Mouse (Mus musculus): ENCODE results near the gene Naglu. TPM values are rescaled to one million over a fixed set of nuclear protein-coding genes. Genes with fewer than 3 reads are reported as not detected.

The Naglu gene
- polyA plus RNA-seq, 1 experiment from 2014 or later = 19.3 TPM

DNA sequence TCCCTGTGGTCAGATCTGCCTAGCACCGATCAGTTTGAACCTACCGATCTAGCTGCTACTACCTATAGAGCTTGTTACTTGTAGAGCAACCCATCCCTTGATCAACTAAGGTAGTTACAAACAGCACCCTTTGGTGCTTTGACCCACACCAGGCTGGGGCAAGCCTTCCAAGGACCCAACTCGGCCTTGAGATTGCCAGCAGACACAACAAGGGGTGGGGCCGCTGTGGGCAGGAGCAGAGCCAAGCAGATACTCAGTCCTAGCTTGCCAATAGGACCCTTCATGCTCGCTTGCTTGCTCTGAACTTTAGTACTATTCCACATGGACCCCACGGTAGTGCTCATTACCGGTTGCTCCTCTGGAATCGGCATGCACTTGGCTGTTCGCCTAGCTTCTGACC lies 8.3 kb downstream of the Naglu start, which contains the start of gene Hsd17b1:
Hsd17b1 (plus strand) TSS at position 291 of the 400 bp plus-strand sequence.
- Histone ChIP-seq H3K4me2 (ENCODE audit: low read depth, low read length) (peak within 1 kb of the TSS; percentile 53), H3K36me3 (replicated peaks; ENCODE audit: insufficient read depth, low read length) (peaks cover 8% of the 10 kb centered on the region; the same call in 1 of the 2 replicates), H3K4me1 (ENCODE audit: insufficient read depth) (peaks cover 18% of the 10 kb centered on the region), H3K4me3 (ENCODE audit: low read depth, low read length) (no peak within 1 kb of the TSS), H3K27me3 (ENCODE audit: insufficient read depth, low read length) (peaks cover 26% of the 10 kb centered on the region), H3K9ac (replicated peaks) (no peak within 1 kb of the TSS), H3K27ac (ENCODE audit: low read depth) (no peak within 1 kb of the TSS), H3K9me3 (ENCODE audit: low read length) (no peaks in the 10 kb centered on the region)
- 81% methylated on average over 9 of the region's 9 CpGs for WGBS (ENCODE audit: insufficient replicate concordance)
- ATAC-seq (no peak), DNase-seq (no peak)
- no peak for TF ChIP-seq EP300 (IDR thresholded peaks at IDR 0.05; ENCODE audit: low read depth)
- no peak for TF ChIP-seq CTCF (IDR thresholded peaks at IDR 0.05; ENCODE audit: low read depth)

DNA sequence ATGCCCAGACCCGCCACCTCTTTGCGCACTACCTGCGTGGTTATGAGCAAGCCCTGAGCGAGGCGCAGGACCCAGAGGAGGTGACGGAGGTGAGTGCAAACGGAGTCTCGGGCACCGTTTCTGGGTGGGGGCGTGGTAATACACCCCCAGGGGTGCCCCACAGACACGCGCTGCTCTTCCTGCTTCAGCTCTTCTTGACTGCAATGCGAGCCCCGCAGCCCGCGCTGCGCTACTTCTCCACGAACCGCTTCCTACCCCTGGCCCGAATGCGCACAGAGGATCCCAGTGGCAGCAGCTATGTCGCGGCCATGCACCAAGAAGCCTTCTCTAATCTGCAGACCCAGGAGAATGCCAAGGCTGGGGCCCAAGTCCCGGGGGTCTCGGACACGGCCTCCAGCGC lies 9.9 kb downstream of the Naglu start:
- WGBS (ENCODE audit: insufficient replicate concordance) = 12% methylated on average over 25 of the region's 27 CpGs
- Histone ChIP-seq H3K36me3 (replicated peaks; ENCODE audit: insufficient read depth, low read length) (peaks cover 14% of the 10 kb centered on the region), H3K4me3 (ENCODE audit: low read depth, low read length) (peak overlapping the region; percentile 22), H3K27ac (ENCODE audit: low read depth) (no peak overlapping the region), H3K4me1 (ENCODE audit: insufficient read depth) (peaks cover 28% of the 10 kb centered on the region), H3K9me3 (ENCODE audit: low read length) (no peaks in the 10 kb centered on the region), H3K27me3 (ENCODE audit: insufficient read depth, low read length) (peaks cover 26% of the 10 kb centered on the region), H3K4me2 (ENCODE audit: low read depth, low read length) (peak overlapping the region; percentile 53), H3K9ac (replicated peaks) (no peak overlapping the region)
- DNase-seq = no peak
- no peak for ATAC-seq
- no peak for TF ChIP-seq CTCF (IDR thresholded peaks at IDR 0.05; ENCODE audit: low read depth)
- no peak for TF ChIP-seq EP300 (IDR thresholded peaks at IDR 0.05; ENCODE audit: low read depth)

DNA sequence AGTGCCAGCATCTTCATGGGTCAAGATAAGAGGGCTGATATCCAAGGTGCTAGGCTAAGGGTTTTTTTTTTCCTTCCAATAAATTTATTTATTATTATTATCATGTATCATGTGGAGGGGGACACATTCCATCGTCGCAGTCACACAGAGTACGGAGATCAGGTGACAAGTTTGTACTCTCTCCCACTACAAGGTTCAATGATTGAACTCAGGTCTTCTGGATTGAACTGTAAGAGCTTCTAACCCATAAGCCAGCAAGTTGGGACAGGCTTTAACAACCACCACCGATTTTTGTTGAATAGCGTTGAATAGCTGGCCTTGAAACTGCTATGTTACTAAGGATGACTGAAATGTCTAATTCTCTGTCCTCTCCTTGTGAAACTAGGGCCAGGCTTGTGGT lies 10.6 kb downstream of the Naglu start:
- no peak for DNase-seq
- ATAC-seq = no peak
- peaks cover 28% of the 10 kb centered on the region for H3K4me1 ChIP-seq (ENCODE audit: insufficient read depth)
- H3K27ac ChIP-seq (ENCODE audit: low read depth) = no peak overlapping the region
- H3K9me3 ChIP-seq (ENCODE audit: low read length) = no peaks in the 10 kb centered on the region
- TF ChIP-seq CTCF (IDR thresholded peaks at IDR 0.05; ENCODE audit: low read depth) (no peak), EP300 (IDR thresholded peaks at IDR 0.05; ENCODE audit: low read depth) (no peak)
- H3K27me3 ChIP-seq (ENCODE audit: insufficient read depth, low read length) = peaks cover 26% of the 10 kb centered on the region
- H3K9ac ChIP-seq (replicated peaks) = no peak overlapping the region
- no peak overlapping the region for H3K4me2 ChIP-seq (ENCODE audit: low read depth, low read length)
- WGBS (ENCODE audit: insufficient replicate concordance) = 68% methylated on average over 5 of the region's 5 CpGs
- H3K36me3 ChIP-seq (replicated peaks; ENCODE audit: insufficient read depth, low read length) = peaks cover 19% of the 10 kb centered on the region
- no peak overlapping the region for H3K4me3 ChIP-seq (ENCODE audit: low read depth, low read length)

DNA sequence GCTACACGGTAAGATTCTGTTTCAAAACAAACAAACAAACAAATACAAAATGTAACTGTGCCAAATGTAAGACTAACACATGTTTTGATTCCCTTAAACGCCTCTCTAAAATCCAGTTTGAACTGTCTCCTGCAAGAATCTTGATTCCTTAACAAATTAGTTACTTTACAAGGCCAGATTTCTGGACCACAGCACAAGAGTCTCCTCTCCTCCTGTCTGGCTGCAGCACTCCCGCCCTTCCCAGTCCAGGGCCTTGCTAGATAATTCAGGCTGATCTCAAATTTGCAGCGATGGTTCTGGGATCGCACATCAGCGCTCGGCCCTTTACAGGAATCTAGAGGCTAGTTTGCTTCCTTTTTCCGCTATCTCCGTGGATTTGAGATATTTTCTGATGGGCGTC lies 11.8 kb downstream of the Naglu start:
- Histone ChIP-seq H3K9ac (replicated peaks) (peak overlapping the region; percentile 86), H3K9me3 (ENCODE audit: low read length) (no peaks in the 10 kb centered on the region), H3K36me3 (replicated peaks; ENCODE audit: insufficient read depth, low read length) (peaks cover 19% of the 10 kb centered on the region), H3K4me2 (ENCODE audit: low read depth, low read length) (peak overlapping the region; percentile 88), H3K27me3 (ENCODE audit: insufficient read depth, low read length) (peaks cover 26% of the 10 kb centered on the region), H3K27ac (ENCODE audit: low read depth) (peak overlapping the region; percentile 93), H3K4me1 (ENCODE audit: insufficient read depth) (peaks cover 37% of the 10 kb centered on the region), H3K4me3 (ENCODE audit: low read depth, low read length) (peak overlapping the region; percentile 65)
- no peak for DNase-seq
- no peak for ATAC-seq
- no peak for TF ChIP-seq EP300 (IDR thresholded peaks at IDR 0.05; ENCODE audit: low read depth)
- TF ChIP-seq CTCF (IDR thresholded peaks at IDR 0.05; ENCODE audit: low read depth) = no peak
- WGBS (ENCODE audit: insufficient replicate concordance) = 9% methylated on average over 10 of the region's 10 CpGs

DNA sequence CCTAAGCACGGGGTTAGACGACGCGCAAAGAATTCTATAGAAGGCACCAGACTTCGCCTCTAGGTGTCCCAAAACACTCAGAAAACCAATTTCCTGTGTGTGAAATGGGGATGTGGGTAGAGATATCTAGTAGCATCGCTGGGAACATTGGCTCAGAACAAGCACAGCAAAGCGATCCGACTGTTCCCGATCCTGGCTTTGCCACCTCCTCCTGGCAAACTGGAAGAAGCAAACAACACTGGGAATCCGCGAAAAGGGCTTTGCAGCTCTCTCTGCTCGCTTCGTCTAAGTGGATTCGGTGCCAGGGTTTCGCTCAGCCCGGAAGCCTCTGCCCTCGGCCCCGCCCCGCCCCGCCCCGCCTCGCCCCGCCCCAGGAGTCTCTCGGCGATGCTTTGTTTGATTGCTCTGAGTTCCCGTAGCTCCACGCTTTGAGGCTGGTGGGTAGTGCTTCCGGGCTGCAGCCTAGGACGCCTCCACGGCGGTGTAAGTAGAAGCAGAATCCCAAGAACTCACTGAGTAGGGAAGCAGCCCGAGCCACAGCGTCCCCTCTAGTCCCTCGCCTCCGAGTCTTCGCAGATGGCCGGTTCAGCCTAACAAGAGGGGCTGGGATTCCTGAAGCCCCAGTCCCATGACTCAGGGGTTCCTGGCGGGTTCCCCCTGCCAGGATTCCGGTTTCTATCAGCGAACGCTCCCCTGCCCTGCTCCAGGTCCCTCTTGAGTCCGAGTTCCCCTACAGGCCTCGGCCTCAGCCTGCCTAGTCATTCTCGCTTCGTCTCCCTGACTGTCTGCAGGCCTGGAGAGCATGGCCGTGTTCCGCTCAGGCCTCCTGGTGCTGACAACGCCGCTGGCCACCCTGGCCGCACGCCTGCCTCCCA lies 12.6 kb downstream of the Naglu start, which contains the start of gene Coasy:
Coasy (plus strand) TSS at position 358 of the 875 bp plus-strand sequence.
- WGBS (ENCODE audit: insufficient replicate concordance) = under 1% methylated on average over 48 of the region's 51 CpGs
- peak within 1 kb of the TSS; percentile 86 for H3K9ac ChIP-seq (replicated peaks)
- H3K9me3 ChIP-seq (ENCODE audit: low read length) = no peaks in the 10 kb centered on the region
- H3K27me3 ChIP-seq (ENCODE audit: insufficient read depth, low read length) = peaks cover 26% of the 10 kb centered on the region
- peak within 1 kb of the TSS; percentile 93 for H3K27ac ChIP-seq (ENCODE audit: low read depth)
- TF ChIP-seq EP300 (IDR thresholded peaks at IDR 0.05; ENCODE audit: low read depth) (peak; percentile 7; the same call in 1 of the 2 replicates), CTCF (IDR thresholded peaks at IDR 0.05; ENCODE audit: low read depth) (peak; percentile 69)
- H3K4me2 ChIP-seq (ENCODE audit: low read depth, low read length) = peak within 1 kb of the TSS; percentile 88
- peak; percentile 94 for DNase-seq
- H3K36me3 ChIP-seq (replicated peaks; ENCODE audit: insufficient read depth, low read length) = peaks cover 17% of the 10 kb centered on the region
- H3K4me3 ChIP-seq (ENCODE audit: low read depth, low read length) = peak within 1 kb of the TSS; percentile 65
- peaks cover 40% of the 10 kb centered on the region for H3K4me1 ChIP-seq (ENCODE audit: insufficient read depth)
- peak; percentile 87 for ATAC-seq

DNA sequence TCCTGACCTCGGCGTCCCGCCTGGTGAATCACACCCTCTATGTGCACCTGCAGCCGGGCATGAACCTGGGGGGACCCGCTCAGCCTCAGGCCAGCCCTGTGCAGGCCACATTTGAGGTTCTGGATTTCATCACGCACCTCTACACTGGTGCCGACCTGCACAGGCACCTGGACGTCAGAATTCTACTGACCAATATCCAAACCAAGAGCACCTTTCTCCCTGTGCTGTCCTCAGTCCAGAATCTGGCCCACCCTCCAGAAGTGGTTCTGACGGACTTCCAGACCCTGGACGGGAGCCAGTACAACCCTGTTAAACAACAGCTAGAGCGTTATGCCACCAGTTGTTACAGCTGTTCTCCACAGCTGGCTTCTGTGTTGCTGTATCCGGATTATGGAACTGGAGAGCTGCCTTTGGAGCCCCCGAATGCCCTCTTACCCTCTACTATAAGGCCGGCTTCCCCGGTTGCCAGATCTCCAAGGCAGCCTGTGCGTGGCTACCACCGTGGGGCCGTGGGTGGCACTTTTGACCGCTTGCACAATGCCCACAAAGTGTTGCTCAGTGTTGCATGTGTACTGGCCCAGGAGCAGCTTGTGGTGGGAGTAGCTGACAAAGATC lies 13.4 kb downstream of the Naglu start:
- H3K4me2 ChIP-seq (ENCODE audit: low read depth, low read length) = peak overlapping the region; percentile 88
- ATAC-seq = peak; percentile 23
- peak; percentile 67 for DNase-seq
- H3K36me3 ChIP-seq (replicated peaks; ENCODE audit: insufficient read depth, low read length) = peaks cover 17% of the 10 kb centered on the region
- WGBS (ENCODE audit: insufficient replicate concordance) = 22% methylated on average over 19 of the region's 19 CpGs
- peaks cover 47% of the 10 kb centered on the region for H3K4me1 ChIP-seq (ENCODE audit: insufficient read depth)
- peak overlapping the region; percentile 86 for H3K9ac ChIP-seq (replicated peaks)
- peaks cover 23% of the 10 kb centered on the region for H3K27me3 ChIP-seq (ENCODE audit: insufficient read depth, low read length)
- H3K4me3 ChIP-seq (ENCODE audit: low read depth, low read length) = peak overlapping the region; percentile 65
- TF ChIP-seq EP300 (IDR thresholded peaks at IDR 0.05; ENCODE audit: low read depth) = no peak
- TF ChIP-seq CTCF (IDR thresholded peaks at IDR 0.05; ENCODE audit: low read depth) = no peak
- no peaks in the 10 kb centered on the region for H3K9me3 ChIP-seq (ENCODE audit: low read length)
- H3K27ac ChIP-seq (ENCODE audit: low read depth) = peak overlapping the region; percentile 93
